Mouse (Mus musculus) stomach, embryonic 14.5 days (tissue): ENCODE results near the gene Sars. TPM values are rescaled to one million over a fixed set of nuclear protein-coding genes. Genes with fewer than 3 reads are reported as not detected.

Source experiments
- ATAC-seq: fragments of 200-750 bp; cut with Nextera tagmentation; 2 replicates; pipeline ENCODE4 v1.8.0; 2017; ENCODE audit warnings: low read depth, moderate TSS enrichment; ENCODE audit not compliant: insufficient number of reproducible peaks, insufficient read depth, low FRiP score
- H3K27ac ChIP-seq: fragments of 300-500 bp; sonication (generic); 2 replicates; pipeline ENCODE4 v1.5.1; 2014; ENCODE audit warnings: mild to moderate bottlenecking, low read length, moderate library complexity, mixed read lengths
- H3K27me3 ChIP-seq: fragments of 300-500 bp; sonication (generic); 2 replicates; pipeline ENCODE4 v1.6.1; 2014; ENCODE audit warnings: low read length, control low read depth, mixed read lengths; ENCODE audit not compliant: control insufficient read depth, insufficient read depth
- H3K36me3 ChIP-seq: fragments of 300-500 bp; sonication (generic); 2 replicates; pipeline ENCODE4 v1.6.1; 2014; ENCODE audit warnings: mild to moderate bottlenecking, control low read depth, low read length, moderate library complexity, mixed read lengths; ENCODE audit not compliant: control insufficient read depth, insufficient read depth
- H3K4me1 ChIP-seq: fragments of 300-500 bp; sonication (generic); 2 replicates; pipeline ENCODE4 v1.6.1; 2014; ENCODE audit warnings: low read length, control low read depth, mixed read lengths; ENCODE audit not compliant: control insufficient read depth, insufficient read depth
- H3K4me2 ChIP-seq: fragments of 300-500 bp; sonication (generic); replicated peaks from 2 replicates; pipeline ENCODE4 v1.6.1; 2014; ENCODE audit warnings: low read depth, low read length, control low read depth
- H3K4me3 ChIP-seq: fragments of 300-500 bp; sonication (generic); 2 replicates; pipeline ENCODE4 v1.5.1; 2014; ENCODE audit warnings: low read depth, low read length, control low read depth
- H3K9ac ChIP-seq: fragments of 300-500 bp; sonication (generic); replicated peaks from 2 replicates; pipeline ENCODE4 v1.6.1; 2014; ENCODE audit warnings: low read depth, mild to moderate bottlenecking, control low read depth, low read length, moderate library complexity, mixed read lengths
- H3K9me3 ChIP-seq: fragments of 300-500 bp; sonication (generic); 2 replicates; pipeline ENCODE4 v1.6.1; 2016; ENCODE audit warnings: low read depth, low read length, control low read depth; ENCODE audit not compliant: control insufficient read depth
- WGBS: fragments of 180-500 bp; shearing (Covaris S2); extraction: QIAGEN DNeasy Blood & Tissue Kit; methylation state at CpG from one replicate; pipeline ENCODE4 v1.1.7; 2014; 5-methylcytosine and 5-hydroxymethylcytosine counted together
- polyA plus RNA-seq: library from polyadenylated mRNA; unstranded; fragments of >200 nt; fragmentation: Nextera tagmentation; extraction: Ambion mirVana; gene quantifications from 2 replicates; pipeline ENCODE4 v1.2.1, GENCODE M21; 2014

Gene Sars
- polyA plus RNA-seq, 1 experiment from 2014 or later: 115 TPM

GRCm38 (mm10) chr3:108378875-108379663 lies 65.9 kb downstream of the Sars start:
- Histone ChIP-seq H3K27ac (no peak overlapping the region), H3K4me3 (no peak overlapping the region), H3K9me3 (no peaks in the 10 kb centered on the region), H3K4me1 (peaks cover 9% of the 10 kb centered on the region), H3K36me3 (no peaks in the 10 kb centered on the region), H3K4me2 (no peak overlapping the region), H3K9ac (no peak overlapping the region), H3K27me3 (no peaks in the 10 kb centered on the region)
- no peak for ATAC-seq
- WGBS: 82% methylated on average over 7 of the region's 7 CpGs

Other genes with a start within 250 kb of the Sars start
- 2.7 and 2.8 TPM in 2 replicates for gene Cyb561d1, start 244.0 kb downstream of the Sars start, polyA plus RNA-seq
- 16.8 and 19.9 TPM in 2 replicates for gene Atxn7l2, start 234.3 kb downstream of the Sars start, polyA plus RNA-seq
- gene Sypl2, start 218.6 kb downstream of the Sars start, polyA plus RNA-seq: 0.24 and 0.30 TPM in 2 replicates
- 280 and 294 TPM in 2 replicates for gene Psma5, start 188.3 kb downstream of the Sars start, polyA plus RNA-seq
- gene Sort1, start 161.1 kb downstream of the Sars start, polyA plus RNA-seq: 12.3 and 12.9 TPM in 2 replicates
- gene Mybphl, start 80.3 kb downstream of the Sars start, polyA plus RNA-seq: not detected in 2 replicates
- gene Psrc1, start 61.4 kb downstream of the Sars start, polyA plus RNA-seq: 39.3 and 44.4 TPM in 2 replicates
- 20.6 and 21.9 TPM in 2 replicates for gene Celsr2, start 29.7 kb downstream of the Sars start, polyA plus RNA-seq
- gene 1700013F07Rik, start 88.9 kb upstream of the Sars start, polyA plus RNA-seq: 0.42 and 0.65 TPM in 2 replicates
- 7.4 and 15.0 TPM in 2 replicates for gene 5330417C22Rik, start 91.3 kb upstream of the Sars start, polyA plus RNA-seq
- gene Tmem167b, start 117.3 kb upstream of the Sars start, polyA plus RNA-seq: 41.1 and 46.0 TPM in 2 replicates
- 44.5 and 46.8 TPM in 2 replicates for gene Taf13, start 126.5 kb upstream of the Sars start, polyA plus RNA-seq
- 14.0 and 15.3 TPM in 2 replicates for gene Wdr47, start 146.1 kb upstream of the Sars start, polyA plus RNA-seq
- 83.0 and 87.1 TPM in 2 replicates for gene Clcc1, start 208.7 kb upstream of the Sars start, polyA plus RNA-seq